13 mouse cellular contexts compared by ENCODE assay signal in genomic region chr17:29637377-29637776, GRCm38 (mm10). TPM values are rescaled to one million over a fixed set of nuclear protein-coding genes. Genes with fewer than 3 reads are reported as not detected.
DNase-seq lines count a peak whose midpoint lies in the region; ATAC-seq and TF ChIP-seq lines count a peak whose summit lies in the region.
"Had no signal": no experiment of that assay in that cellular context is flagged by ENCODE, and none has a peak within 500 bp of the region (broad histone marks: within the 10 kb centered on the region; RNA-seq: fewer than 3 reads in every experiment).

No protein-coding gene starts in this region.

- no peaks in the 10 kb centered on the region for H3K27me3 ChIP-seq in forebrain, embryonic 14.5 days (replicated peaks; ENCODE audit: control insufficient read depth, insufficient read depth, low read length)
- H3K27me3 ChIP-seq in forebrain, embryonic 11.5 days (ENCODE audit: control insufficient read depth, insufficient read depth, low read length): no peaks in the 10 kb centered on the region
- no peaks in the 10 kb centered on the region for H3K27me3 ChIP-seq in G1E (ENCODE audit: insufficient read depth, low read length)
- no peaks in the 10 kb centered on the region for H3K27me3 ChIP-seq in liver, embryonic 11.5 days (replicated peaks; ENCODE audit: control insufficient read depth, insufficient read depth, low read length)
- no peaks in the 10 kb centered on the region for H3K27me3 ChIP-seq in kidney, embryonic 15.5 days
- H3K27me3 ChIP-seq: midbrain, embryonic 12.5 days; neural tube, embryonic 12.5 days; stomach, embryonic 15.5 days had no signal

- no peak for ATAC-seq in forebrain, embryonic 14.5 days
- ATAC-seq in forebrain, embryonic 11.5 days (replicated peaks; ENCODE audit: low FRiP score): no peak
- no peak for ATAC-seq in G1E (ENCODE audit: extremely low read depth, insufficient number of reproducible peaks, low FRiP score, poor library complexity, severe bottlenecking)
- ATAC-seq in liver, embryonic 11.5 days (replicated peaks; ENCODE audit: low FRiP score): peak; percentile 68; the same call in 1 of the 2 replicates
- ATAC-seq in kidney, embryonic 15.5 days (replicated peaks; ENCODE audit: low FRiP score): no peak

- H3K4me3 ChIP-seq in forebrain, embryonic 14.5 days (ENCODE audit: low read depth, low read length): no peak overlapping the region
- H3K4me3 ChIP-seq in forebrain, embryonic 11.5 days (ENCODE audit: low read depth, low read length): no peak overlapping the region
- no peak overlapping the region for H3K4me3 ChIP-seq in G1E (ENCODE audit: low read depth, low read length)
- H3K4me3 ChIP-seq in liver, embryonic 11.5 days (ENCODE audit: low read depth, low read length): no peak overlapping the region
- no peak overlapping the region for H3K4me3 ChIP-seq in kidney, embryonic 15.5 days (replicated peaks)
- H3K4me3 ChIP-seq: heart, adult 2 months; layer of hippocampus, adult 2 months; midbrain, embryonic 12.5 days; neural tube, embryonic 12.5 days; stomach, embryonic 15.5 days had no signal

- no peaks in the 10 kb centered on the region for H3K9me3 ChIP-seq in forebrain, embryonic 14.5 days (replicated peaks; ENCODE audit: control insufficient read depth, low read length)
- H3K9me3 ChIP-seq in forebrain, embryonic 11.5 days (ENCODE audit: control insufficient read depth, low read length): no peaks in the 10 kb centered on the region
- no peaks in the 10 kb centered on the region for H3K9me3 ChIP-seq in G1E (replicated peaks)
- no peaks in the 10 kb centered on the region for H3K9me3 ChIP-seq in liver, embryonic 11.5 days (ENCODE audit: control insufficient read depth, low read length)
- H3K9me3 ChIP-seq in kidney, embryonic 15.5 days (replicated peaks): no peaks in the 10 kb centered on the region
- H3K9me3 ChIP-seq: midbrain, embryonic 12.5 days; neural tube, embryonic 12.5 days; stomach, embryonic 15.5 days had no signal

- whole genome bisulfite sequencing in forebrain, embryonic 14.5 days: 91% methylated on average over 4 of the region's 4 CpGs
- 97% methylated on average over 4 of the region's 4 CpGs for WGBS in forebrain, embryonic 11.5 days
- WGBS in liver, embryonic 11.5 days: 79% methylated on average over 4 of the region's 4 CpGs
- 90% methylated on average over 4 of the region's 4 CpGs for WGBS in kidney, embryonic 15.5 days

- H3K4me2 ChIP-seq in forebrain, embryonic 14.5 days (ENCODE audit: low read length): no peak overlapping the region
- no peak overlapping the region for H3K4me2 ChIP-seq in forebrain, embryonic 11.5 days (ENCODE audit: low read depth, low read length, severe bottlenecking)
- H3K4me2 ChIP-seq in liver, embryonic 11.5 days: peak overlapping the region; percentile 35; the same call in 1 of the 2 replicates
- no peak overlapping the region for H3K4me2 ChIP-seq in kidney, embryonic 15.5 days
- H3K4me2 ChIP-seq: midbrain, embryonic 12.5 days; neural tube, embryonic 12.5 days; stomach, embryonic 15.5 days had no signal

- no peaks in the 10 kb centered on the region for H3K4me1 ChIP-seq in forebrain, embryonic 14.5 days (ENCODE audit: control insufficient read depth, insufficient read depth, low read length)
- no peaks in the 10 kb centered on the region for H3K4me1 ChIP-seq in forebrain, embryonic 11.5 days (replicated peaks; ENCODE audit: control insufficient read depth, insufficient read depth, low read length)
- H3K4me1 ChIP-seq in G1E (ENCODE audit: insufficient read depth, low read depth, low read length): peaks cover 43% of the 10 kb centered on the region
- peaks cover 23% of the 10 kb centered on the region for H3K4me1 ChIP-seq in liver, embryonic 11.5 days (replicated peaks; ENCODE audit: control insufficient read depth, insufficient read depth, low read length)
- H3K4me1 ChIP-seq in kidney, embryonic 15.5 days: no peaks in the 10 kb centered on the region
- H3K4me1 ChIP-seq: midbrain, embryonic 12.5 days; neural tube, embryonic 12.5 days; stomach, embryonic 15.5 days had no signal

- no peak overlapping the region for H3K27ac ChIP-seq in forebrain, embryonic 14.5 days (ENCODE audit: low read depth, low read length)
- H3K27ac ChIP-seq in forebrain, embryonic 11.5 days (ENCODE audit: low read depth, low read length): no peak overlapping the region
- no peak overlapping the region for H3K27ac ChIP-seq in liver, embryonic 11.5 days (ENCODE audit: low read depth, low read length)
- H3K27ac ChIP-seq in kidney, embryonic 15.5 days: no peak overlapping the region
- H3K27ac ChIP-seq: heart, adult 2 months; layer of hippocampus, adult 2 months; midbrain, embryonic 12.5 days; neural tube, embryonic 12.5 days; stomach, embryonic 15.5 days had no signal

- H3K36me3 ChIP-seq in forebrain, embryonic 14.5 days (ENCODE audit: control insufficient read depth, insufficient read depth, low read length): peaks cover 91% of the 10 kb centered on the region
- peaks cover 16% of the 10 kb centered on the region; the same call in 1 of the 2 replicates for H3K36me3 ChIP-seq in forebrain, embryonic 11.5 days (ENCODE audit: control insufficient read depth, insufficient read depth, low read length)
- H3K36me3 ChIP-seq in G1E (replicated peaks): peaks cover 95% of the 10 kb centered on the region
- H3K36me3 ChIP-seq in liver, embryonic 11.5 days (ENCODE audit: control insufficient read depth, insufficient read depth, low read length): peaks cover 46% of the 10 kb centered on the region
- H3K36me3 ChIP-seq in kidney, embryonic 15.5 days: peaks cover 98% of the 10 kb centered on the region

- TF ChIP-seq CTCF in G1E (IDR thresholded peaks at IDR 0.05; ENCODE audit: low read depth, low read length): no peak

- H3K9ac ChIP-seq in forebrain, embryonic 14.5 days (ENCODE audit: low read length): no peak overlapping the region
- H3K9ac ChIP-seq in forebrain, embryonic 11.5 days (ENCODE audit: low read length): no peak overlapping the region
- no peak overlapping the region for H3K9ac ChIP-seq in liver, embryonic 11.5 days (ENCODE audit: low read depth, low read length)
- H3K9ac ChIP-seq in kidney, embryonic 15.5 days: no peak overlapping the region
- H3K9ac ChIP-seq: neural tube, embryonic 12.5 days; stomach, embryonic 15.5 days had no signal

- peak; percentile 55 for DNase-seq in forebrain, embryonic 14.5 days (ENCODE audit: low spot score)
- no peak for DNase-seq in forebrain, embryonic 11.5 days (ENCODE audit: low spot score)
- peak; percentile 38 for DNase-seq in G1E (ENCODE audit: low spot score)
- DNase-seq in brain, adult 2 months (ENCODE audit: low read depth, low spot score): peak; percentile 75
- DNase-seq in liver, embryonic 11.5 days (ENCODE audit: low spot score): no peak
- no peak for DNase-seq in spleen, adult 12 weeks (ENCODE audit: low spot score)
- DNase-seq: right cerebral cortex, adult 18-20 months had no signal

RNA-seq across cellular contexts. Expression of gene Gm28043, which starts 22.7 kb away (rescaled TPM):
- polyA plus RNA-seq in forebrain, embryonic 14.5 days (2014; fragmentation: Nextera tagmentation; extraction: Ambion mirVana): 1.9 and 2.4 TPM in 2 replicates
- 3.5 and 5.0 TPM in 2 replicates for polyA plus RNA-seq in forebrain, embryonic 11.5 days (2014; fragmentation: Nextera tagmentation; extraction: Ambion mirVana)
- total RNA-seq in G1E (2014; fragmentation: Nextera tagmentation) (4.2 and 4.8 TPM in 2 replicates), G1E (2017) (9.2 and 11.6 TPM in 2 replicates)
- polyA plus RNA-seq in G1E (2012): 0.21 and 0.29 TPM in 2 replicates
- 2.0 and 2.6 TPM in 2 replicates for polyA plus RNA-seq in liver, embryonic 11.5 days (2014; fragmentation: Nextera tagmentation; extraction: Ambion mirVana)
- polyA plus RNA-seq in kidney, embryonic 15.5 days (2015; fragmentation: Nextera tagmentation; extraction: Ambion mirVana): 2.8 TPM in 2 replicates

RNA-seq across cellular contexts. Expression of gene Rnf8, which starts 22.8 kb away (rescaled TPM):
- 89.7 and 96.7 TPM in 2 replicates for polyA plus RNA-seq in forebrain, embryonic 14.5 days (2014; fragmentation: Nextera tagmentation; extraction: Ambion mirVana)
- polyA plus RNA-seq in forebrain, embryonic 11.5 days (2014; fragmentation: Nextera tagmentation; extraction: Ambion mirVana): 112 and 124 TPM in 2 replicates
- 26.2 and 35.4 TPM in 2 replicates for total RNA-seq in G1E (2014; fragmentation: Nextera tagmentation)
- total RNA-seq in G1E (2017): 29.0 and 37.3 TPM in 2 replicates
- 28.1 and 29.3 TPM in 2 replicates for polyA plus RNA-seq in G1E (2012)
- 76.9 and 77.1 TPM in 2 replicates for polyA plus RNA-seq in liver, embryonic 11.5 days (2014; fragmentation: Nextera tagmentation; extraction: Ambion mirVana)
- 73.7 and 76.0 TPM in 2 replicates for polyA plus RNA-seq in kidney, embryonic 15.5 days (2015; fragmentation: Nextera tagmentation; extraction: Ambion mirVana)

RNA-seq across cellular contexts. Expression of gene Cmtr1, which starts 23.0 kb away (rescaled TPM):
- polyA plus RNA-seq in forebrain, embryonic 14.5 days (2014; fragmentation: Nextera tagmentation; extraction: Ambion mirVana): 116 and 138 TPM in 2 replicates
- 144 and 150 TPM in 2 replicates for polyA plus RNA-seq in forebrain, embryonic 11.5 days (2014; fragmentation: Nextera tagmentation; extraction: Ambion mirVana)
- total RNA-seq in G1E (2014; fragmentation: Nextera tagmentation): 82.7 and 101 TPM in 2 replicates
- 155 and 182 TPM in 2 replicates for total RNA-seq in G1E (2017)
- polyA plus RNA-seq in G1E (2012): 86.7 and 103 TPM in 2 replicates
- 126 and 130 TPM in 2 replicates for polyA plus RNA-seq in liver, embryonic 11.5 days (2014; fragmentation: Nextera tagmentation; extraction: Ambion mirVana)
- 122 and 126 TPM in 2 replicates for polyA plus RNA-seq in kidney, embryonic 15.5 days (2015; fragmentation: Nextera tagmentation; extraction: Ambion mirVana)

Comparison
In these comparisons a context has a peak if more than half of its experiments do, and no peak if none do; other contexts are left out.
1. DNase-seq: peak in forebrain, embryonic 14.5 days (single experiment), G1E (single experiment) and brain, adult 2 months (single experiment); none in forebrain, embryonic 11.5 days (single experiment), liver, embryonic 11.5 days (single experiment) and spleen, adult 12 weeks (single experiment).